Mouse (Mus musculus) brain, embryonic 14.5 days (tissue): ENCODE results near the gene Larp7. TPM values are rescaled to one million over a fixed set of nuclear protein-coding genes. Genes with fewer than 3 reads are reported as not detected.

Source experiments
- DNase-seq: peaks from one replicate; pipeline ENCODE4 v3.0.0-alpha.2; 2011; ENCODE audit warnings: low read depth
- CTCF ChIP-seq: fragments of 200-500 bp; IDR thresholded peaks from 2 replicates; pipeline ENCODE4 v1.5.1; 2012; ENCODE audit warnings: inconsistent platforms, mild to moderate bottlenecking, moderate library complexity, borderline replicate concordance; ENCODE audit not compliant: insufficient read depth, insufficient read length; ENCODE audit errors: extremely low read depth
- POLR2A ChIP-seq: fragments of 200-500 bp; IDR thresholded peaks from 2 replicates; pipeline ENCODE4 v1.6.1; 2012; ENCODE audit warnings: mild to moderate bottlenecking, inconsistent platforms, borderline replicate concordance; ENCODE audit not compliant: poor library complexity, insufficient read depth, insufficient read length, severe bottlenecking; ENCODE audit errors: extremely low read depth
- polyA plus RNA-seq: library from polyadenylated mRNA; depleted of rRNA; stranded (reverse); fragments of >200 nt; gene quantifications from 2 replicates; pipeline ENCODE4 v1.2.3, GENCODE M21; 2012; rRNA removed

Gene Larp7
- polyA plus RNA-seq, 1 experiment = 20.7 TPM

DNA sequence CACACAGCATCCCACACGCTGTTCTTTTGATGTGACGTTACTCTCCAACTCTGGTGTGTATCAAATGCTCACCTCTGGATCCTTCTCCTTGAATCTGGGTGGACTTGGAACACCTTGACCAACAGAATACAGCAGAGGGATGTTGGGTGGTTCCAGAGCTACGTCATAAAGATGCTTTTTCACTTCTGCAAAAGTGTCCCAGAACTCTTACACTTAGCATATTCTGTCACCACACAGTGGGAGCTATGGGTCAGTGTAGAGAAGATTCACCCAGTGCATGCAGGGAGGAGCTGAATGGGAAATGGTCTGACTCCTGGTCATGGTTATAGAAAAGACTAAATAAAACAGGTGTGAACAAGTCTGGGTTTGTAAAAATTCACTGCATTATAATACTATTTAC, 60.5 kb downstream of the Larp7 start:
- TF ChIP-seq POLR2A (no peak), CTCF (no peak)
- DNase-seq = no peak

DNA sequence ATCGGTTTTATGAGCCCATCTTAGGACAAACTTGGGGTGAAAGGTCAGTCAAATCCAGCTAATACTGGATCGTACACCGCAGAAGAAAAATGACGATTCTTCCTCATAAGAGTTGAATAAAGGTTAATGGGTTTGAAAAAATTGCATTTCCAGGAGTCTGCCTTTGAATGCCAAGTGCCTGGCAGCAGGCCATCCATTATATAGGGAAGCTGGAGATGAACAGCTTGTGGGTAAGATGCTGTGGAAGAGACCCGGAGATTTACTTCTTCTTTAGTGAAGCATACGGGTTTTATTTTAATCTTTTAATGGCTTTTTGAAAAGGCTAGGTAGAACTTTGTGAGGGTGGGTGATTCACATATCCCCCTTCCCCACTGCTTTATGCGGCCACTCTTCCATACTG, 65.8 kb downstream of the Larp7 start:
- DNase-seq = peak; percentile 79
- TF ChIP-seq CTCF = no peak
- TF ChIP-seq POLR2A = no peak

Other genes with a start within 250 kb of the Larp7 start
- 94.5 and 187 TPM in 2 replicates for gene Ank2, start 54.0 kb downstream of the Larp7 start, polyA plus RNA-seq
- 7.0 and 9.9 TPM in 2 replicates for gene Zgrf1, start 140 bp upstream of the Larp7 start, polyA plus RNA-seq
- gene Neurog2, start 79.8 kb upstream of the Larp7 start, polyA plus RNA-seq = 46.1 and 99.1 TPM in 2 replicates
- 2.2 and 2.6 TPM in 2 replicates for gene Alpk1, start 227.2 kb upstream of the Larp7 start, polyA plus RNA-seq
- gene Tifa, start 236.5 kb upstream of the Larp7 start, polyA plus RNA-seq = 2.5 and 3.0 TPM in 2 replicates